19 mouse cellular contexts compared by ENCODE assay signal in the genomic region with DNA sequence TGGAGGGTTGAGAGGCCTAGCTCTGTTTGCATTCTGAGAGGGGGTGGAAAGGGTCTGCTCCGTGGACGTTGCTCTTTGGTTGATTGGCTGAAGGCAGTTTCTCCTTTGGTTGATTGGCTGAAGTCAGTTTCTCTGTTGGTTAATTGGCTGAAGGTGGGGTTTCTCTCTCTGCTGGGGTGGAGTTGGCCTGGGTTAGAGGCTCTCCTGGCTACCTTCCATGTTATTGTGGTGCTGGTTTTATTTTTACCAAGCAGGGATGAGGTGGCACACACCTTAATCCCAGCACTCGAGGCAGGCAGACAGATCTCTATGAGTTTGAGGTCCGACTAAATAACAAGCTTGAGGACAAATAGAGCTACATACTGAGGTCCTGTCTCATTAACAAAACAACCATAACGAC.
"Had no signal": no experiment of that assay in that cellular context is flagged by ENCODE, and none has a peak within 500 bp of the region (broad histone marks: within the 10 kb centered on the region; RNA-seq: fewer than 3 reads in every experiment).

No protein-coding gene starts in this region.

- H3K9me3 ChIP-seq: lung, embryonic 15.5 days; megakaryocyte, embryonic 14.5 days; midbrain, embryonic 13.5 days; midbrain, embryonic 15.5 days; neural tube, embryonic 12.5 days; stomach, embryonic 15.5 days had no signal

- H3K4me3 ChIP-seq: lung, embryonic 15.5 days; megakaryocyte, embryonic 14.5 days; midbrain, embryonic 13.5 days; midbrain, embryonic 15.5 days; neural tube, embryonic 12.5 days; stomach, embryonic 15.5 days had no signal

- H3K27me3 ChIP-seq: lung, embryonic 15.5 days; midbrain, embryonic 13.5 days; midbrain, embryonic 15.5 days; neural tube, embryonic 12.5 days; stomach, embryonic 15.5 days had no signal

- H3K4me2 ChIP-seq: lung, embryonic 15.5 days; midbrain, embryonic 11.5 days; midbrain, embryonic 13.5 days; midbrain, embryonic 15.5 days; neural tube, embryonic 12.5 days; stomach, embryonic 15.5 days had no signal

- ATAC-seq: liver, postnatal 0 days; lung, postnatal 0 days; midbrain, embryonic 13.5 days; midbrain, embryonic 15.5 days had no signal

- H3K27ac ChIP-seq: lung, embryonic 15.5 days; macrophage; midbrain, embryonic 13.5 days; midbrain, embryonic 15.5 days; neural tube, embryonic 12.5 days; stomach, embryonic 15.5 days; stomach, postnatal 0 days had no signal

- H3K36me3 ChIP-seq: lung, embryonic 15.5 days; midbrain, embryonic 13.5 days; midbrain, embryonic 15.5 days; neural tube, embryonic 12.5 days; stomach, embryonic 15.5 days had no signal

- DNase-seq: liver, postnatal 0 days; lung, adult 2 months; lung, postnatal 14 days; lung, postnatal 36 days; right cerebral cortex, postnatal 25 days; right cerebral cortex, postnatal 4 days; thymus, adult 2 months; thymus, postnatal 25 days; thymus, postnatal 4 days had no signal

- H3K9ac ChIP-seq: liver, postnatal 0 days; lung, embryonic 15.5 days; midbrain, embryonic 13.5 days; midbrain, embryonic 15.5 days; neural tube, embryonic 12.5 days; stomach, embryonic 15.5 days had no signal
